Mouse (Mus musculus): ENCODE data around the gene Lipi.

The Lipi gene

GRCm38 (mm10) chr16:75585961-75586360 is at the start of gene Lipi:
Lipi (minus strand) TSS chr16:75586061.
- no peak for DNase-seq (ENCODE audit: low spot score in 2 of 2)

DNA sequence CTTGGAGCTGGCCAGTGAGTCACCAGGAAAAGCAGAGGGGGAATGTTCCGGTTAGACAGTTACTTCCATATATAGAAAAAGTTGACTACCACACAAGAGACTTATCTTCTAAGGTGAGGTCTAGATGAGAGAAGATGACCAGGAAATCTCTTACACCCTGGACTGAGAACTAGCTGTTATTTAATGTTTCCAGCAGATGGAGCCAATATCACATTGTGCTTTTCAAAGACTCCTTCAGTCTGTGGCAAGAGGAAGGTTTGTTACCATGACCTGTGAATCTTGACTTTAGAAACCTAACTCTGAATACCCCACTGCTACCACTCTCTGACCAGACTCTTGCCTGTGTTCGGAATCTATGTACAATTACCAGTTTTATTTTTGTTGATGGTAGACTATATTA is 42.0 kb upstream of the Lipi start:
- DNase-seq (ENCODE audit: low spot score in 2 of 2) = no peak

DNA sequence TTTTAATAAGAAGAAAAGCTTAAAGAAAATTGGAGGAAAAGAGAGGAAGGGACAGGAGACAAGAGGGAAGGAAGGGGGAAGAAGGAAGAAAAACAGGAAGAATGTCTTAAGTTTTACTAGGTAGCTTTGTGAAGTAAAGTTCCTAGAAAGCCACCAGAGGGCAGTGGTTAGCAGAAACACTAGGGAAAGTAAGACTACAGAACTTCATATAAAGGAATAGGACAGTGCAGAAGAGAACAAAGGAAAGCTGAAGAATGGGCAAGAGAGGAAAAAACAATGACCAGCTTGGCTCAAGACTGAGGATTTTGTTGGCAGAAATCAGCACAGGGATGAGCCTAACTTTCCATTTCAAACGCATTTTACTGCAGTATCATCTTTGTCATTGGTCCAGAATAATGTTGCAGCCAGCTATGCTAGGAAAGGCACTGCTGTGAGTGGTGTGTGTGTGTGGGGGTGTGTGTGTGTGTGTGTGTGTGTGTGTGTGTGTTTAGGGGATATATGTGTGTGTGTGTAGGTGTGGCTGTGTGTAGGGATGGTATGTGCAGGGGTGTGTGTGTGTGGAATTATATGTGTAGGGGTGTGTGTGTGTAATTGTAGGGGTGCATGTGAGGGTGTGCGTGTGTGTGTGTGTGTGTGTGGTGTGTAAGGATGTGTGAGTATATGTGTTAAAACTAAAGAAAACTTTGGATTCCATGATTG is 31.9 kb upstream of the Lipi start:
- no peak for DNase-seq (ENCODE audit: low spot score in 2 of 2)

DNA sequence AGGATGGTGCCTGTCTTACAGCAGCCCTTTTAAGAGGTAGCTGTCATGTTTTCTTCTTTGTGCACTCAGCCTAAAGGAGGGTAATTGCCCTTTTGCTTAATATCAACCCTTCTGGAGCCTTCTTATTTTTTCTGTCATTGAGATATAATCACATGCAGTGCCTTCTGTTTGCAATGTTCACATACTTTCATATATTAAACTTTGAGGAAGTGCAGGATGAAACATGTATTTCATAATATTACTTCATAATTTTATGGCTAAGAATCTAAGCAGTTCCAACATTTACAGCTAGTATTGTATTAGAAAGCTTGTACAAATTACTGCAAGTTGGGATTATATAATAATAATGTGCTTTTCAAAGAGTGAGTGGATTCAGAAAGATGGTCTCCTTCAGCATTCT is 26.7 kb upstream of the Lipi start:
- DNase-seq (ENCODE audit: low spot score in 2 of 2) = no peak

DNA sequence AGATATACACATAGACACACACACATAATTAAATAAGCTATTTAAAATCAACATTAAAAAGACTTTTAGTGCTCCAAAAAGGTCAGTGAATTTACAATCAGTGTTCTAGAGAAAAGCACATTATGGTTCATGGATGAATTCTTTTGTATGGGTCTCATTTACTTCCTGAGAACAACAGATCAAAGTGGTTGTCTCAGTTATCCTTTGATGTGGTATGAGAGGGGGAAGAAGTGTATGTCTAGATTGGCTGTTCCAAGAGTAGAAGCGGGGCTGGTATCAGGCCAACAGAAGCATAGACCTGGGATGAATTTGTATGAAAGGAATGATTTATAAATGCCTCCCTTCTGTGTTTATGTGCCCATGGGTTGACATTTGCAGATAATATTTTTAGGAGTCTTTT is 20.6 kb upstream of the Lipi start:
- no peak for DNase-seq (ENCODE audit: low spot score in 2 of 2)

DNA sequence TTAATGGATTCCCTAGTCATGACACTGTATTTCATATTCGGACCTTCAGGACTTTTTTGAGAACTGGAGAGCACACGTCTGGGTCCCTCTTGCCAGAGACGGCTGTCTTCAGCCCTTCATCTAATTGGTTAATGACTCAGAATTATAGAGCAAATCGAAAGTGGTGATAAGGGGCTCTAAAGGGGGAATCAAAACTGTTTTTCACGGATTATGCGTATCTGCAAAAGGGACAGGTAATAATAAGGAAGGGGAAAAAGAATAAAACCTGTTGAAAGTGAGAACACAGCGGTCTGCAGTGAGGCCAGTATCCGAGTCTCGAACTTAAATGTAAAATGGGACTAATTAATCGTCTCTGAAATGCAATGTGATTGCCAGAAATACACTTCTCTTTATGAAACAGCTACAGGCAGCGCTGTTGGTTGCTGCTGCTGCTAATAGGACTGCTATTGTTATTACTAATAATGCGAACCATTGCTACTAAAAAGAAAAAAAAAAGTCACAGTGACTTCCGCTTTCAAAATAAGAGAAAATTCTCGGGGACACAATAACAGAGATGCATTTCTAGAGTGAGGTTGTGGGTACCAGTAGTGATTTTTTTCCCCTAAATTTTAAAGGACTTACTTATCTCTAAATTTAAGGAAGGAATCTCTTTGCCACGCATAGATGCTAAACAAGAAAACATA is 7.8 kb upstream of the Lipi start:
- DNase-seq (ENCODE audit: low spot score in 2 of 2) = no peak

GRCm38 (mm10) chr16:75592671-75593500 is 7.0 kb upstream of the Lipi start, which contains the start of gene Rbm11:
Rbm11 (plus strand) TSS chr16:75592844.
- peak; percentile 62 for DNase-seq (ENCODE audit: low spot score in 2 of 2)

DNA sequence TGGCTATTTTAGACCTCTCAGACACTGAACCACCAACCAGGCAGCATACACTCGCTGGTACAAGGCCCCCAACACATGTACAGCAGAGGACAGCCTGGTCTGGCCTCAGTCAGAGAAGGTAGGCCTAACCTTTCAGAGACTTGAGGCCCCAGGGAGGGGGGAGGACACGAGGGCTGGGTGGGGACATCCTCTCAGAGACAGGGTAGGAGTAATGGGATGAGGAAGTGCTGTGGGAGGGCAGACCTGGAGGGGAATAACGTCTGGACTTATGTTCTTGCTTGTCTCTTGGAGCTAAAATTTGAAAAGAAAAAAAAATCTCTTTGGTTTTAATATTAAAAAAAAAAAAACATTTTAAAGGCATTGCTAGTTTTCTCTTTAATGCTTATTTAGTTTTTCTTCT is 605 bp upstream of the Lipi start:
- no peak for DNase-seq (ENCODE audit: low spot score in 2 of 2)

GRCm38 (mm10) chr16:75582279-75582678 is 3.6 kb downstream of the Lipi start:
- DNase-seq (ENCODE audit: low spot score in 2 of 2) = no peak

DNA sequence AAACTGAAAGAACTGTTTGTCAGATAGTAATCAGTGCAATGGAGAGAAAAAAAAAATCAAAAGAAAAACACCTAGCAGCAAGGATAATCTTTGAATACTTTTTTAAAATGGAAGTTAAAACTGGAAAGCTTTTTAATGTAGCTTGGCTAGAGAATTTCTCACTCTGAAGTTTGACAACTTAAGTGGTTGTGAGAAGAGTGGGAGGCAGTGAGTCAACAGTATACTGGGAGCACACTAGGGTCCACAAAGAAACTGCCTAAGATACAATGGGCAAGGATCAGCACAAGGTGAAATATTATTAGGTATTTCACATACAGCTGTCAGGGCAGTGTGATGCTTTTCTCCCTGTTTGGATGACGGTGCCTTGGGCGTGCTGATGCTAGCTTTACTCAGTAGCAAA is 23.0 kb downstream of the Lipi start:
- no peak for DNase-seq (ENCODE audit: low spot score in 2 of 2)

- no peak for DNase-seq (ENCODE audit: low spot score in 2 of 2)
These were observed 40.6 kb downstream of the Lipi start for GRCm38 (mm10) chr16:75545310-75545709.

GRCm38 (mm10) chr16:75537784-75538565 is 47.9 kb downstream of the Lipi start:
- DNase-seq (ENCODE audit: low spot score in 2 of 2) = no peak

DNA sequence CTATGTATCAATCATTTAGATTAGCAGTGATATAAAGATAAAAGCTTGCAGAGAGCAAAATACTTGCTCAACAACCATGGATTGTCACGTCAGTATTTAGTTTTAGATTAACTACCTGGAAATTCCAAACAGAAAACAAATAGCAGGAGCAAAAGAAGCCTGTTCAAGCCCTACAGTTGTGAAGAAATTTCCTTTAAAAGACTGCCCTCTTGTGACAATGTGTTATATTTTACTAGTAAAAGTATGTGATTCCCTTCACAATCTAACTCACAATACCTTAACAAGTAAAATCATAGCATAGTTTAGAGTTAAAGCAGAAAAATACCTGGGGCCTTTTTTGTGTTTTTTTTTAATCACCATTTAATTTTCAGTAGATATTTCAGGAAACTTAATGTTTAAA is 54.2 kb downstream of the Lipi start:
- no peak for DNase-seq (ENCODE audit: low spot score in 2 of 2)

DNA sequence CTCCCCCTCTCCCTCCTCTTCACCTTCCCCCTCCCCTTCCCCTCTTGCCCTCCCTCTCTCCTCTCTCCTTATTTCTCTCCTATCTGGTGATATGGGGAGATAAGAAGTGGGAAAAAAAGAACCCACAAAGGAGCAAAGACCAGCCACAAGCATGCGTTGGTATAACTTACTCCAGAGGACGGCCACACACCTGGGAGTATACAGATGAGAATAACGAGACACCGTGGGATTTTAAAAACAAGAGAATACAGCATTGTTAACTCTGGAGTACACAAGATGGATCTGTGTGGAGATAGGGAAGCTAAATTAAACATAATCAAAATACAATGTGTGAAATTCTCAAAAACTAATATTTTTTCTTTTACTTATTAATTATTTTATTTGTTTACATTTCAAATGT is 89.3 kb downstream of the Lipi start:
- DNase-seq (ENCODE audit: low spot score in 2 of 2) = no peak

Measured in heart, adult 9 months (tissue).